Mouse (Mus musculus) embryo, embryonic 11.5 days (tissue): ENCODE data around the gene Cdhr3.

Experiments
- DNase-seq: peaks from one replicate; pipeline ENCODE4 v3.0.0-alpha.2; 2012; ENCODE audit warnings: low read depth, low spot score

Gene Cdhr3

DNA sequence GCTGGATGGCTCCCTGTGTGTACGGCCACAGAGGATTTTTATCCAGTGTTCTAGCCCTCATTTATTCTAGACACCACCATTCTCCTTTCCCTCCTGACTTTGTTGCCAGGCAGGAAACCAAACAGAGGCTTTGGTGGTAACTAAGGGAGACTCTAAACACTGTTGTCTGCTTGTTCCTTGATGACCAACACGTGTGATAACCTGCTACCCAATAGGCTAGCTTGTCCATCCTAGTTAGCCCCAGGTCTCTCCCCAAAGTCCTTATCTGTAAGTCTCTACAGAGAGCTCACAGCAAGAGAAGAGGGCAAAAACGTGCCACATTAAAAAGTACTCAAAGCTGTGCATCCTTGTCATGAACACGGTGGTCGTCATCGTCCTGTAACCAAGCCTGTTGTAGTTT, at the start of gene Cdhr3:
Gene Cdhr3 (minus strand): TSS at position 101 of the 400 bp plus-strand sequence.
- DNase-seq, result no peak

- DNase-seq, result no peak
Measured at GRCm38 (mm10) chr12:33139083-33139482, 46.4 kb upstream of the Cdhr3 start.

- no peak for DNase-seq
Measured at GRCm38 (mm10) chr12:33137857-33138256, 45.2 kb upstream of the Cdhr3 start.

- no peak for DNase-seq
Measured at GRCm38 (mm10) chr12:33131796-33132195, 39.1 kb upstream of the Cdhr3 start.

- DNase-seq, result no peak
Measured at GRCm38 (mm10) chr12:33130401-33130800, 37.7 kb upstream of the Cdhr3 start.

- DNase-seq, result no peak
Measured at GRCm38 (mm10) chr12:33129410-33129809, 36.7 kb upstream of the Cdhr3 start.

DNA sequence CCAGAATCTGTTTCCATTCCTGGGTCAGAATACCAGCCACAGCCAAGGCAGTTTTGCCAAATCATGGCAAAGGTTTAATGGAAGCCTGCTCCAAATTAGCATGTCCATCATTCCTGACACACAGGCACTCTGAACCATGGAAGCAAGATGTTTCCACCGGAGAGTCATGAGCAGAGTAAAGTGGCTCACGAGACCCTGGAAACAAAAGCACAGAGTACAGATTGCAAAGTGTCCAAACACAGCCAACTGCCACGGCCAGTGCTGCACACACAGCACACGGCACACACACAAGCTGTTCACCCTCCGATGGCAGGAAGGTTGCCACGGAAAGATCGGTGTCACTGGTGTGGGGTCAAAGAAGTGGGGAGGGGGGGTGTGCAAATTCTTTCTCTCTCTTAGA, 36.0 kb upstream of the Cdhr3 start:
- no peak for DNase-seq

GRCm38 (mm10) chr12:33128121-33128520, 35.4 kb upstream of the Cdhr3 start:
- no peak for DNase-seq

GRCm38 (mm10) chr12:33126243-33126642, 33.6 kb upstream of the Cdhr3 start:
- no peak for DNase-seq

DNA sequence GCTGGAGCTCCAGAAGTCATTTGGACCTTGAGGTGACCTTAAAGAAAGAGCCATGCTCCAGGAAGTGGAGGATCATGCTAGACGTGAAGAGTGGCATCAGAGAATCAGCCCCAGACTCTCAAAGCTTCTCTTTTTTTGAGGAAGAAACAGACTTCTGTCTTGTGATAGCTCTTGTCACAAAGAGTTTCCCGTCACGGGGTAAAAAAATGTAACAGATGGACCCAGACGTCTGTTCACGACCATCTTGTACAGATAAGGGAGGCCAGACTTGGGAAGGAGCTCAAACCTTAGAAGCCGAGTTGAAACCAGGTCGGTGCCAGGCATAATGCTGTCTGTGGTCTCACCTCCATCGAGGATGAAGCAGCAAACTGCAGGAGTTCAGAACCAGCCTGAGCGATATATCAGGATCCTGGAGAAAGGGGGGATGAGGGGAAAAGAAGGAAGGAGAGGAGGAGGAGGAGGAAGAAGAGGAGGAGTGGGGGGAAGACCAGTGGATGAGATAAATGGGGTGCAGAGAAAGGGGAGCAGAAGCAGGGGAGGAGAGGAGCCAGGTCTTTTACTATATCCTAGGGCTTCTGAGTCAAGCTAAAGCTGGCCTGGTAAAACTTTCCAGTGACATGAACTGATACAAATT, 33.0 kb upstream of the Cdhr3 start:
- no peak for DNase-seq

DNA sequence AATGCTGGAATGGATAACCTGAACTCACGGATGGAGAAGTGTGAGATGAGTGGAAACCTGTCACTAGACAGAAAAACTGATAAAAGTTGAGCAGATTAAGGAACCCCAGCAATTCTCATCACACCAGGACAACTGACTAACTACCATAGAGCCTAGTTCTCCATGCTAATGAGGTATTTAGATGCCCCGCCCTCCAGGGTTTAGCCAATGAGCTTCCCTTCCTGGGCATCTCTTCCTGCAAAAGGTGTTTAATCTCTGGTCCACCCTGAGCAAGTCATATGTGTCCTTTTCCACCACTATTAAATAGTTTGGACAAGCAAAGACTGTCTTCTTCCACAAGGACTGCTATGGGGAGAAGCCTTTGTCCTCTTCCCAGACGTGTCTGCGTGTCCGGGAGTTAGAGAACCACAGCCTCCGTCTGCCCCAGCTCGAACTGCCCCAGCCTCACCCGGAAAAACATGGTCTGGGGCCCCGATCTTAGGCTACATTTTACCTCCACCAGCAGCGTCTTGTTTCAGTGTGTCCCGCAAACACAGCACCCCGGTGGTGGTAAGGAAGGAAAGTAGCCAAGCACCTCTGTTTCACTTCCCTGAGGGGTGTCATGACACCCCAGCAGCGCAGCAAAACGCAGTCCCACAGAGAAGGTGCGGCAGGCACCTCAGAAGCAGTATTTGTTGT, 26.1 kb upstream of the Cdhr3 start:
- no peak for DNase-seq

- DNase-seq, result no peak
Measured at GRCm38 (mm10) chr12:33110894-33111471, 18.3 kb upstream of the Cdhr3 start.

- no peak for DNase-seq
Measured at GRCm38 (mm10) chr12:33109531-33109930, 16.9 kb upstream of the Cdhr3 start.

- no peak for DNase-seq
Measured at GRCm38 (mm10) chr12:33106438-33107167, 13.9 kb upstream of the Cdhr3 start.

DNA sequence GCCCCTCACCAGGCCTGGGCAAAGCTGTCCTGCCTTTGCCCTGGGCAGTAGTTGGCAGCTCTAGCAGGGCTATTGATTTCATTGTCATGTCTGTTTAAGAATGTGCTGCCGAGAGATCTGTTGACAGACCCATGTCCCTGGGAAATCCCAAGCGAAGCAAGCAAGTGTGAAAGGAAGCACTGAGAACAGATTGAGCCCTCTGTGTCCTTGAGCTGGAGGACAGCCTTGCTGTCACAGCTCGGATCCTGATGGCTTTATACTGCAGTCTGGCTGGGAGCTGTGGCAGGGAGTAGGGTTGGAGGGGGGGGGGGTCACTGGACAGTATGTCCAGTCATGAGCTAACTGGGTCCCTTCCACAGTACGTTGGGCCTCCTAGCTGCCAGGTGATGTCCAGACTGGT, 13.0 kb upstream of the Cdhr3 start:
- no peak for DNase-seq

- no peak for DNase-seq
Measured at GRCm38 (mm10) chr12:33102342-33103115, 9.9 kb upstream of the Cdhr3 start.

- no peak for DNase-seq
Measured at GRCm38 (mm10) chr12:33101627-33102026, 9.0 kb upstream of the Cdhr3 start.

- DNase-seq, result no peak
Measured at GRCm38 (mm10) chr12:33096017-33096416, 3.3 kb upstream of the Cdhr3 start.

GRCm38 (mm10) chr12:33092196-33092595, 479 bp downstream of the Cdhr3 start:
- no peak for DNase-seq

DNA sequence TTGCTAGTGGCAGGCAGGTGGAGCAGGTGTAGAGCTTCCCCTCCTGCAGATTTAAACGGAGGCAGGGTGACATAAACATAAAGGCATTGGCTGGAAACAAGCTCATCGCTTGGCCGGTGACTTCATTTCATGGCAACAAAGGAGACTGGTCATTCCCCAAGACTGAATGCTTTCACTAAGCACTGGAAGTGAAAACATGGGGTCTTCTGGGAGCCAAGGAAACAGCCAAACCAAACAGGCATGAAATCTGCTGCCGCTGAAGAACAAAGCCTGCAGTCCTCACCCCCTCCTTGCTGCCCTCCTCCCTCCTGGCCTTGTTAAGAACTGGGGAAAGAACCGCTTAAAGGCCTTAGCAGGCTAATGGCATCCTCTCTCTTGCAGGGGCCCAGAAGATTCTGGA, 6.5 kb downstream of the Cdhr3 start:
- no peak for DNase-seq

DNA sequence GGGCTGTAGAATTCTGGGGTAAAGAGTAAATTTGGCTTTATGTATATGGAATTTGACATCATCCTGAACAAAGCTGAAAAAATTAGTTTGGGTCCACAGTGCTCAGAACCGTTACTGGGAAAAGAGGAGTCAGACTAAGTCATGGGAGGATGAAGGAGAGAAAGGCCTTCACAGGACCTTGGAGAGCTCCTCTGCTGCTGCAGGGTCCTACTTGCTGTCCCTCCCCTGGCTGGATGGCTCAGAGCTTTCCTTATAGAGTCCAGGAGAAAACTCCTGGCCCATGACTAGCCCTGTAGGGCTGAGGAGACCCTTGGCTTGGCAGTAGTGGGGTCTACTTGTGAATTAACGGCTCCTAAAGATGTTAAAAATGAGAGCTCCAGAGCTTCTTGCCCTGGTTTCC, 8.0 kb downstream of the Cdhr3 start:
- peak; percentile 50 for DNase-seq

GRCm38 (mm10) chr12:33083362-33083761, 9.3 kb downstream of the Cdhr3 start:
- no peak for DNase-seq
